ENCODE assay signal across 13 mouse cellular contexts in the genomic region with DNA sequence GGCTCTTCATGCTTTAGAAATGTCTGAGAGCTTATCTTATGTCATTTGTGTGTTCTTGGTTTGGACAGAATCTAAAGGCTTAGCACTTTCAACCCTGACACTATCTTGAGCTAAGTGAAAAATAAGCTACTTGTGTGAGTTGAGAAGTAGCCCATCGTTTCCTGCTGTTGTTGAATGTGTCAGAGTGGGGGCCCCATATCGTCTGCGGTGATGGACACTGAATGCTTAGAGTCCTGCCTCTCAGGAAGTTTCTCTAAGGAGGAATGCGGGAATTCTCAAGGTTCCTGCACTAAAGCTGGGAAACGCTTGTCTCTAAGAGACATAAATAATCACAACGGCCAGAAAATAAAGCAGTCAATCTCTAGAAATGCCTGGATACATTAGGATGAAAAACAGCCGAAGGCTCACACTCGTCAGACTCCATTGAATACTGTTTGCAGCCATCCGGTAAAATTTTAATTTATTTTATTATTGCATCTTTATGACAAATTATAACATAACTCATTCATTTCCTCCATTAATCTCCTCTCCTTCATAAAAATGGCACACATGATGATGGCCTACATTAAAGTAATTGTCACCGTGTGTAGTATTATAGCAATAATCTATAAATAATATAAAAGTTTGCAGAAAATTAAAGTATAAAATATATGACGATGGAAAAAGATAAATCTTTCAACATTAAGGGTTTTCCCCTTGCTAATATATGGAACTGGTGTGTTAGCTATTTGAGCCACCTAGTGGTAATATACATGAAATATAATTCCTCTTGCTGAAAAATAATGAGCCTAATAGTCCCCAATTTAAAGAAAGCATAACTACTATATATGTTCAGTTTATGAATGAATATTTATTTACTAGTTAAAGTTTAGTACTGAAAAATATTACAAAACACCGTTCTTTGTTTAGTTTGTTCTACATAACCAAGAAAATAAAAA.
DNase-seq lines count a peak whose midpoint lies in the region; ATAC-seq and TF ChIP-seq lines count a peak whose summit lies in the region.
"Had no signal": no experiment of that assay in that cellular context is flagged by ENCODE, and none has a peak within 500 bp of the region (broad histone marks: within the 10 kb centered on the region; RNA-seq: fewer than 3 reads in every experiment).

No protein-coding gene starts in this region.

- H3K4me2 ChIP-seq in heart, postnatal 0 days (ENCODE audit: low read depth, low read length), result no peak overlapping the region
- no peak overlapping the region for H3K4me2 ChIP-seq in heart, embryonic 12.5 days
- H3K4me2 ChIP-seq: heart, embryonic 13.5 days; hindbrain, embryonic 13.5 days had no signal

- intact Hi-C loops in left cerebral cortex, adult 2 months (cut with DNase I), result no loop called here
- intact Hi-C loops in left cerebral cortex, postnatal 25 days (cut with DNase I), result no loop called here

- TF ChIP-seq EP300 in heart, postnatal 0 days (IDR thresholded peaks at IDR 0.05; ENCODE audit: low read depth), result no peak

- H3K4me3 ChIP-seq in heart, postnatal 0 days (ENCODE audit: low read depth, low read length), result no peak overlapping the region
- no peak overlapping the region for H3K4me3 ChIP-seq in heart, embryonic 12.5 days
- no peak overlapping the region for H3K4me3 ChIP-seq in left cerebral cortex, adult 2 months
- no peak overlapping the region for H3K4me3 ChIP-seq in thymus, adult 2 months (ENCODE audit: control insufficient read depth, insufficient read depth, low read length)
- H3K4me3 ChIP-seq: heart, embryonic 13.5 days; hindbrain, embryonic 13.5 days had no signal

- H3K9ac ChIP-seq in heart, postnatal 0 days (replicated peaks; ENCODE audit: low read depth, low read length), result no peak overlapping the region
- H3K9ac ChIP-seq in heart, embryonic 12.5 days, result no peak overlapping the region
- H3K9ac ChIP-seq: heart, embryonic 13.5 days; hindbrain, embryonic 13.5 days; liver, embryonic 14.5 days had no signal

- H3K27me3 ChIP-seq in heart, postnatal 0 days (ENCODE audit: control insufficient read depth, insufficient read depth, low read length), result no peaks in the 10 kb centered on the region
- H3K27me3 ChIP-seq in heart, embryonic 12.5 days (replicated peaks), result no peaks in the 10 kb centered on the region
- no peaks in the 10 kb centered on the region for H3K27me3 ChIP-seq in thymus, adult 2 months (ENCODE audit: control insufficient read depth, insufficient read depth, low read length)
- H3K27me3 ChIP-seq: heart, embryonic 13.5 days; hindbrain, embryonic 13.5 days had no signal

- no peak overlapping the region for H3K27ac ChIP-seq in heart, postnatal 0 days (ENCODE audit: low read depth)
- H3K27ac ChIP-seq in heart, embryonic 12.5 days (ENCODE audit: poor library complexity, severe bottlenecking), result no peak overlapping the region
- H3K27ac ChIP-seq in left cerebral cortex, adult 2 months, result no peak overlapping the region
- H3K27ac ChIP-seq in thymus, adult 2 months (ENCODE audit: control insufficient read depth, insufficient read depth, low read length), result no peak overlapping the region
- H3K27ac ChIP-seq: heart, embryonic 13.5 days; hindbrain, embryonic 13.5 days; liver, embryonic 14.5 days had no signal

- peak; percentile 55 for DNase-seq in heart, postnatal 0 days (ENCODE audit: low spot score)
- DNase-seq in left cerebral cortex, adult 2 months (ENCODE audit: extremely low spot score in 1 of 2, low spot score in 2 of 2), result no peak
- no peak for DNase-seq in left cerebral cortex, postnatal 25 days (ENCODE audit: low spot score in 2 of 2)
- DNase-seq in A20 (ENCODE audit: low read depth, low spot score), result peak; percentile 28
- DNase-seq in thymus, adult 2 months, result no peak
- no peak for DNase-seq in embryo, embryonic 10 days (ENCODE audit: low spot score)
- DNase-seq: cerebellum, adult 8-10 months; spleen, adult 18-20 months had no signal

- no peaks in the 10 kb centered on the region for H3K36me3 ChIP-seq in heart, postnatal 0 days (replicated peaks; ENCODE audit: control insufficient read depth, insufficient read depth, low read length)
- no peaks in the 10 kb centered on the region for H3K36me3 ChIP-seq in heart, embryonic 12.5 days
- no peaks in the 10 kb centered on the region for H3K36me3 ChIP-seq in thymus, adult 2 months (ENCODE audit: control insufficient read depth, insufficient read depth, low read length)
- H3K36me3 ChIP-seq: heart, embryonic 13.5 days; hindbrain, embryonic 13.5 days had no signal

- H3K4me1 ChIP-seq in heart, postnatal 0 days (ENCODE audit: control insufficient read depth, insufficient read depth), result no peaks in the 10 kb centered on the region
- H3K4me1 ChIP-seq in heart, embryonic 12.5 days (replicated peaks), result no peaks in the 10 kb centered on the region
- H3K4me1 ChIP-seq in thymus, adult 2 months (replicated peaks; ENCODE audit: control insufficient read depth, insufficient read depth, low read length), result peaks cover 9% of the 10 kb centered on the region
- H3K4me1 ChIP-seq: hindbrain, embryonic 13.5 days had no signal

- H3K9me3 ChIP-seq in heart, postnatal 0 days (replicated peaks; ENCODE audit: control insufficient read depth, low read length), result no peaks in the 10 kb centered on the region
- H3K9me3 ChIP-seq in heart, embryonic 12.5 days (replicated peaks), result no peaks in the 10 kb centered on the region
- H3K9me3 ChIP-seq: heart, embryonic 13.5 days; hindbrain, embryonic 13.5 days had no signal

- no peak for ATAC-seq in heart, postnatal 0 days (ENCODE audit: insufficient read depth, low read depth)
- no peak for ATAC-seq in heart, embryonic 12.5 days (ENCODE audit: insufficient number of reproducible peaks, low FRiP score)
- peak; percentile 43 for ATAC-seq in activated CD4-positive, CD25-positive, alpha-beta regulatory T cell, adult 4 months

- TF ChIP-seq POLR2A in thymus, adult 2 months (IDR thresholded peaks at IDR 0.05; ENCODE audit: control insufficient read depth, extremely low read depth, insufficient read depth, low read length, poor library complexity), result no peak

- WGBS in heart, postnatal 0 days, result 46% methylated on average over 12 of the region's 12 CpGs
- WGBS in heart, embryonic 12.5 days, result 48% methylated on average over 12 of the region's 12 CpGs
- 70% methylated on average over 12 of the region's 12 CpGs for WGBS in thymus, adult 2 months

- TF ChIP-seq CTCF in heart, postnatal 0 days (IDR thresholded peaks at IDR 0.05; ENCODE audit: low read depth), result peak; percentile 44
- peak; percentile 45 for TF ChIP-seq CTCF in left cerebral cortex, adult 2 months (IDR thresholded peaks at IDR 0.05)
- no peak for TF ChIP-seq CTCF in thymus, adult 2 months (IDR thresholded peaks at IDR 0.05; ENCODE audit: borderline replicate concordance, control insufficient read depth, extremely low read depth, insufficient read depth, low read length, poor library complexity)

Comparison
In these comparisons a context has a peak if more than half of its experiments do, and no peak if none do; other contexts are left out.
1. DNase-seq: peak in heart, postnatal 0 days (single experiment) and A20 (single experiment); none in left cerebral cortex, adult 2 months (0 of 2), left cerebral cortex, postnatal 25 days (0 of 2), thymus, adult 2 months (single experiment) and embryo, embryonic 10 days (single experiment).